Mouse (Mus musculus) small intestine, adult 2 months (tissue): Measurements from ENCODE around the gene Fam71e2.

Source experiments
- CTCF ChIP-seq: fragments of 200-500 bp; IDR thresholded peaks from 2 replicates; pipeline ENCODE4 v1.5.1; 2012; ENCODE audit warnings: low read depth, mild to moderate bottlenecking, control low read depth, inconsistent platforms, low read length, moderate library complexity, mixed read lengths; ENCODE audit not compliant: insufficient replicate concordance, insufficient read length; ENCODE audit errors: extremely low read depth
- POLR2A ChIP-seq: fragments of 200-500 bp; IDR thresholded peaks from 2 replicates; pipeline ENCODE4 v1.6.1; 2012; ENCODE audit warnings: low read depth, mild to moderate bottlenecking, control low read depth, inconsistent platforms, low read length, moderate library complexity

GRCm38 (mm10) chr7:4802247-4802646 lies 31.1 kb upstream of the Fam71e2 start:
- TF ChIP-seq POLR2A: no peak
- TF ChIP-seq CTCF: no peak
